Mouse (Mus musculus): Measurements from ENCODE around the gene Oprm1. TPM values are rescaled to one million over a fixed set of nuclear protein-coding genes. Genes with fewer than 3 reads are reported as not detected.

Oprm1 gene
- polyA plus RNA-seq, 1 experiment from 2014 or later, result not detected

- no peak for ATAC-seq (ENCODE audit: insufficient read depth)
Observed at GRCm38 (mm10) chr10:7077971-7078370, 319.7 kb downstream of the Oprm1 start.

More at GRCm38 (mm10) chr10:7077971-7078370, 319.7 kb downstream of the Oprm1 start:
- Histone ChIP-seq H3K27ac (ENCODE audit: low read depth) (0 out of 2 replicates have a peak overlapping the region, but pooled peaks have one; percentile 12), H3K4me1 (ENCODE audit: insufficient read depth) (no peaks in the 10 kb centered on the region), H3K4me2 (no peak overlapping the region), H3K36me3 (ENCODE audit: insufficient read depth) (no peaks in the 10 kb centered on the region), H3K9ac (no peak overlapping the region), H3K9me3 (ENCODE audit: low read depth, low read length) (no peaks in the 10 kb centered on the region), H3K4me3 (ENCODE audit: low read depth, low read length) (no peak overlapping the region), H3K27me3 (ENCODE audit: insufficient read depth, low read length) (no peaks in the 10 kb centered on the region)
- no peak for DNase-seq
- TF ChIP-seq CTCF (IDR thresholded peaks at IDR 0.05; ENCODE audit: low read depth), result no peak
- 70% methylated on average over 1 of the region's 1 CpGs for WGBS

Other genes with a start within 250 kb of the Oprm1 start
- not detected in 2 replicates for gene Gm10945, start 3.3 kb downstream of the Oprm1 start, polyA plus RNA-seq (2014; fragmentation: Nextera tagmentation; extraction: Ambion mirVana)

Measured in lung, embryonic 14.5 days (tissue).